Mouse (Mus musculus) ES-E14 (cell line): ENCODE data around the gene Olfr1501. TPM values are rescaled to one million over a fixed set of nuclear protein-coding genes. Genes with fewer than 3 reads are reported as not detected.
"Not testable (repeated sequence)": the region's sequence is repeated elsewhere in the genome, so short reads cannot be mapped to it uniquely, and the experiment has no call there.

Experiments used
- DNase-seq: peaks from one replicate; pipeline ENCODE4 v3.0.0-alpha.2; 2013; ENCODE audit warnings: low read depth, low spot score
- H3K27ac ChIP-seq: 2 replicates; pipeline ENCODE4 v1.5.1; 2012; ENCODE audit warnings: low read depth, mild to moderate bottlenecking, low read length, moderate library complexity, mixed read lengths; ENCODE audit not compliant: poor library complexity, insufficient read depth, severe bottlenecking
- H3K36me3 ChIP-seq: 2 replicates; pipeline ENCODE4 v1.6.1; 2012; ENCODE audit warnings: mild to moderate bottlenecking, low read length, moderate library complexity, mixed read lengths; ENCODE audit not compliant: control insufficient read depth, poor library complexity, insufficient read depth, severe bottlenecking
- H3K4me1 ChIP-seq, 2 experiments: fragments of 150-350 bp in 1 of 2; sonication (generic) in 1 of 2; 2 replicates each; pipeline ENCODE4 v1.6.1; 2012; ENCODE audit warnings: low read length in 2 of 2, mild to moderate bottlenecking in 1 of 2, mixed read lengths in 1 of 2; ENCODE audit not compliant: control insufficient read depth in 2 of 2, insufficient read depth in 2 of 2, poor library complexity in 1 of 2
- H3K4me3 ChIP-seq, 2 experiments: fragments of 150-350 bp in 1 of 2; sonication (generic) in 1 of 2; 2 replicates each; pipeline ENCODE4 v1.5.1; 2012; ENCODE audit warnings: low read length in 2 of 2, low read depth in 1 of 2, mild to moderate bottlenecking in 1 of 2, mixed read lengths in 1 of 2; ENCODE audit not compliant: insufficient read depth in 1 of 2, poor library complexity in 1 of 2, severe bottlenecking in 1 of 2
- H3K9ac ChIP-seq: 2 replicates; pipeline ENCODE4 v1.6.1; 2012; ENCODE audit warnings: low read depth, mild to moderate bottlenecking, low read length, mixed read lengths; ENCODE audit not compliant: poor library complexity, insufficient read depth, severe bottlenecking
- H3K9me3 ChIP-seq: fragments of 150-350 bp; sonication (generic); 2 replicates; pipeline ENCODE4 v1.6.1; 2012; ENCODE audit warnings: low read depth, mild to moderate bottlenecking, low read length; ENCODE audit not compliant: control insufficient read depth, insufficient read depth
- CHD2 ChIP-seq: IDR thresholded peaks from 2 replicates; pipeline ENCODE4 v1.6.1; 2014; ENCODE audit warnings: mild to moderate bottlenecking, low read depth, low read length, inconsistent platforms
- HCFC1 ChIP-seq: IDR thresholded peaks from 2 replicates; pipeline ENCODE4 v1.6.1; 2012; ENCODE audit warnings: low read length, inconsistent platforms, borderline replicate concordance; ENCODE audit not compliant: insufficient read depth
- MAFK ChIP-seq: IDR thresholded peaks from 2 replicates; pipeline ENCODE4 v1.6.1; 2014; ENCODE audit warnings: mild to moderate bottlenecking, low read depth, low read length, inconsistent platforms; ENCODE audit not compliant: insufficient read depth
- ZC3H11A ChIP-seq: IDR thresholded peaks from 2 replicates; pipeline ENCODE4 v1.6.1; 2012; ENCODE audit warnings: low read depth, mild to moderate bottlenecking, inconsistent platforms, low read length, borderline replicate concordance
- ZNF384 ChIP-seq: IDR thresholded peaks from 2 replicates; pipeline ENCODE4 v1.6.1; 2012; ENCODE audit warnings: low read depth, low read length, inconsistent platforms
- in situ Hi-C, 2 experiments: fragments of 600-800 bp; cut with MboI; formaldehyde crosslinking; loops; one replicate each; pipeline ENCODE4 v1.15.1; 2025; ENCODE audit warnings: low sequenced_read_pairs in 2 of 2, inconsistent platforms in 1 of 2; ENCODE audit not compliant: unreplicated experiment in 2 of 2
- total RNA-seq: library from RNA; depleted of rRNA; stranded (reverse); fragments of 300-350 nt; gene quantifications from 2 replicates; pipeline ENCODE4 v1.2.3, GENCODE M21; 2012

Olfr1501 gene
- total RNA-seq, 1 experiment: not detected

- H3K9me3 ChIP-seq: no peaks in the 10 kb centered on the region
- in situ Hi-C loops: no loop called here
- DNase-seq: no peak
- H3K9ac ChIP-seq: no peak overlapping the region
- H3K36me3 ChIP-seq: no peaks in the 10 kb centered on the region
- H3K27ac ChIP-seq: no peak overlapping the region
- no peak overlapping the region for H3K4me3 ChIP-seq
- TF ChIP-seq CHD2 (no peak), ZC3H11A (no peak), ZNF384 (no peak), HCFC1 (no peak), MAFK (no peak)
- H3K4me1 ChIP-seq: no peaks in the 10 kb centered on the region
Measured at GRCm38 (mm10) chr19:13820847-13821246, 29.6 kb downstream of the Olfr1501 start.

- H3K4me1 ChIP-seq: no peaks in the 10 kb centered on the region
- DNase-seq: no peak
- H3K27ac ChIP-seq: no peak within 1 kb of the TSS
- in situ Hi-C loops: no loop called here
- no peak within 1 kb of the TSS for H3K9ac ChIP-seq
- no peak for TF ChIP-seq ZNF384
- H3K36me3 ChIP-seq: no peaks in the 10 kb centered on the region
- H3K4me3 ChIP-seq: no peak within 1 kb of the TSS
- no peaks in the 10 kb centered on the region for H3K9me3 ChIP-seq
Measured at GRCm38 (mm10) chr19:13819347-13819746, 31.1 kb downstream of the Olfr1501 start, which contains the start of gene Olfr1499. Gene Olfr1499 (minus strand): TSS chr19:13819447.

- H3K9me3 ChIP-seq: no peaks in the 10 kb centered on the region
- no peak overlapping the region for H3K27ac ChIP-seq
- H3K9ac ChIP-seq: no peak overlapping the region
- in situ Hi-C loops: no loop called here
- TF ChIP-seq ZC3H11A (peak; percentile 30; the same call in 1 of the 2 replicates), HCFC1 (no peak)
- H3K4me1 ChIP-seq: no peaks in the 10 kb centered on the region
- H3K4me3 ChIP-seq: no peak overlapping the region
- H3K36me3 ChIP-seq: no peaks in the 10 kb centered on the region
- peak; percentile 30 for DNase-seq
Measured at GRCm38 (mm10) chr19:13818827-13819226, 31.7 kb downstream of the Olfr1501 start.

GRCm38 (mm10) chr19:13812823-13813222 is 37.7 kb downstream of the Olfr1501 start:
- in situ Hi-C loops: no loop called here
- DNase-seq: no peak
- H3K9me3 ChIP-seq: no peaks in the 10 kb centered on the region
- H3K9ac ChIP-seq: no peak overlapping the region
- no peak overlapping the region for H3K27ac ChIP-seq
- H3K4me1 ChIP-seq: no peaks in the 10 kb centered on the region
- TF ChIP-seq HCFC1 (no peak), ZC3H11A (peak; percentile 90; the same call in 1 of the 2 replicates)
- H3K4me3 ChIP-seq: no peak overlapping the region
- H3K36me3 ChIP-seq: no peaks in the 10 kb centered on the region

GRCm38 (mm10) chr19:13805486-13805885 is 45.0 kb downstream of the Olfr1501 start:
- H3K27ac ChIP-seq, H3K9ac ChIP-seq, in situ Hi-C loops, H3K4me3 ChIP-seq, H3K9me3 ChIP-seq, H3K4me1 ChIP-seq, H3K36me3 ChIP-seq: not testable (repeated sequence)
- DNase-seq: peak; percentile 39
- TF ChIP-seq CHD2: 0 out of 2 replicates have a peak, but pooled peaks have one; percentile 11
